Mouse (Mus musculus): ENCODE data around the gene Foxp1.

DNA sequence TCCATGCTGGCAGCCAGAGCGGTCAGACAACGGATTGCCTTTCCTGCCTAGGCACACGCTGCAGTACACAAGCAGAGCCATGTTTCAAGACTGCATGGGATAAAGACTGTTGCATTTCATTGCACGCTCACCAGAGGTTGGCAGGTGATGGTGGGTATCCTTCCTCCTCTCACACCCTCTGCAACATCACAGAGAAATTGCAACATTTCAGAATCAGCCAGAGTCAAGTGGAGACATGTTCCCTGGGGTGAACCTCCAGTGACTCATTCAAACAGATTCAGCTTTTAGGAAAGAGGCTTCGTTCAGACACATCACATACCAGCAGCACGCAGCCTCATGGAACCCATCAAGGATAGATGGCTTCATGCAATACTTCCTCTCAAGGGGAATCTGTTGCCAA lies 130.0 kb downstream of the Foxp1 start:
- TF ChIP-seq POLR2A (IDR thresholded peaks at IDR 0.05; ENCODE audit: borderline replicate concordance, control insufficient read depth, low read depth, low read length) = no peak
- TF ChIP-seq CTCF (IDR thresholded peaks at IDR 0.05; ENCODE audit: control insufficient read depth, insufficient read depth, low read length) = no peak

All from bone marrow, adult 2 months (tissue).